Mouse (Mus musculus) testis, postnatal 14 days (tissue): ENCODE measurements around the gene Tmcc3.

ENCODE experiments used
- DNase-seq: peaks from one replicate; pipeline ENCODE4 v3.0.0; 2021; ENCODE audit warnings: low spot score

The Tmcc3 gene

GRCm38 (mm10) chr10:94360664-94361063 lies 48.9 kb downstream of the Tmcc3 start:
- no peak for DNase-seq

GRCm38 (mm10) chr10:94371293-94371692 lies 59.5 kb downstream of the Tmcc3 start:
- DNase-seq, result no peak

DNA sequence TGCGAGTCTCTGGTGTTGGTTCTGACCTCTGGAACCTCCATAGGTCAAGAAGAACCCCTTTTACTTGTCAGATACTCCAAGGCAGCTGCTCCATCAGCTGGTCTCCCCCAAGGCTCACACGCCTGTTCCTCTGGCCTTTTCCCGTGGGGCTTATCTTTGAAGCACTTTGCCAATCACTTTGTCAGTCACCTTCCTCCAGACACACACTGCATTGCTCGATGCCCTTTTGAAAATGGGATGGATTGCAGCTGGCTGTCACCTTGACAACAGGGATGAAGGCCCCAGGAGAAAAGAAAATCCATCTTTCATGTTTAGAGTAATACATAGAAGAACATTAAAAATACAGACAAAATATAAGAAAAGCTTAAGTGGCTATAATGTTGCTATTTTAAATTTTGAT lies 65.2 kb downstream of the Tmcc3 start:
- no peak for DNase-seq

DNA sequence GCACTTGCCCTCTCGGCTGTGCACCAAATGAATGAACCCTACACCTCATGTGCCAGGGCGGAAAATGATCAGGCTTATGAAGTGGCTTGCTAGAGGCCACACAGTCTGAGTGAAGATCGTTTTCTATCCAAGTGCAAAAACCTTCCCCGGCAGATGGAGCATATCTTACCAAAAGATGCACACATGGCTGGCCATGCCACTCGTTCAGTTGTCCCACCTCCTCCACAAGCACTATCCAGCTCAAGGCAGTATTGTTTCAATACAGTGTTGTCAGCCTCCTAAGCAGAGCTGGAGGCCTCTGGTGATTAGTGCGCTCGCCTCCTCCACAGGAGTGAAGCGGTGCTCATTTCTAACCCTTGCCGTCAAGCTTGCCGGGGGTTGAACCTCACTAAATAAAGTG lies 66.1 kb downstream of the Tmcc3 start:
- no peak for DNase-seq

DNA sequence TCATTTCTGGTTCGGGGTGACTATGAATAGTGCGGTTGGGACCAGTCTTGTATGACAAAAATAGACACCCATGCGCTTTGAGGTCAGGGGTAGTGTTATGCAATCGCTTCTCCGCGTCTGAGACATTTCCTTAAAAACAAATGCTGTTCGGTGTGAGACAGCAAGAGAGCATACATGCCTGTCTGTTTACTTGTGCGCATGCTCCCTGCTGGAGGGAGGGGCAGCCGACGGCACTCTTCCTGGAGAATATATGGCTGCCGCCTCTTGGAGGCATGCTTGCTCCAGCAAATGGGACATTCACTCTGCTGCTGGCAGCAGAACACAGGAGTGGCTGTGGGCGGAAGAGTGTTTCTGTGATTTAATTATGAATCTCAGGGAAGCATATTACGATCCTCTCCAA lies 66.6 kb downstream of the Tmcc3 start:
- DNase-seq, result peak; percentile 68

DNA sequence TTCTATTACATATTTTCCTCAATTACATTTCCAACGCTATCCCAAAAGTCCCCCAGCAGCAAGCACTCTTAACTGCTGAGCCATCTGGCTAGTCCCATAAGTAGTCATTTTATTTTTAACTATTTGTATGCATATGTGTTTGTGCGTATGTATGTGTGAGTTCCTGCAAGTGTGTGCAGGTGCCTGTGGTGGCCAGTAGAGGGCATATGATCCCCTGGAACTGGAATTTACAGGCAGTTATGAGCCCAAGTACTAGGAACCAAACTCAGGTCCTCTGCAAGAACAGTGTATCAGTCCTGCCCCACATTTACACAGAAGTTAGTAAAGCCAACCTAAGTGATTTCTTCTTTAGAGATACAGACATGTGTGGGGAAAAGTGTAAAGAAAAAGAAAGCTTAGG lies 68.3 kb downstream of the Tmcc3 start:
- DNase-seq, result no peak

- DNase-seq, result no peak
Measured at GRCm38 (mm10) chr10:94380662-94381392, 69.1 kb downstream of the Tmcc3 start.

- no peak for DNase-seq
Measured at GRCm38 (mm10) chr10:94381393-94381740, 69.6 kb downstream of the Tmcc3 start.

GRCm38 (mm10) chr10:94382618-94383017 lies 70.9 kb downstream of the Tmcc3 start:
- no peak for DNase-seq

GRCm38 (mm10) chr10:94383565-94383964 lies 71.8 kb downstream of the Tmcc3 start:
- DNase-seq, result no peak

DNA sequence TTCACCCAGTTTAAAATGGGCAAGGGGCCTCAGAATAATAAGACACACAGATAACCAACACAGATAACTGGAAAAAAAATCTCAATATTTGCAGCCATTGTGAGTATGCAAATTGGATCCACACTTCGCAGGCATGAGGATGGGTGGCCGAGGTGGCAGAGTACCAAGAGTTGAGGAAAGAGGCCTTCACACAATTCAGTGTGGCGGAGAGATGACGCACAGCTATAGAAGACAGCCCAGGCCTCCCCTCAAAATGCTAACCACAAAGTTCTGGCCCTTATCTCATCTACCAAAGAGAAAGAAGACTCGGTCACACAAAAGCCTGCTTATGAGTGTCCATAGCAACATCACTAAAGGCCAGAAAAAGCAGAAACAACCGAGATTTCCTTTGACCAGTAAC lies 77.5 kb downstream of the Tmcc3 start:
- DNase-seq, result no peak

DNA sequence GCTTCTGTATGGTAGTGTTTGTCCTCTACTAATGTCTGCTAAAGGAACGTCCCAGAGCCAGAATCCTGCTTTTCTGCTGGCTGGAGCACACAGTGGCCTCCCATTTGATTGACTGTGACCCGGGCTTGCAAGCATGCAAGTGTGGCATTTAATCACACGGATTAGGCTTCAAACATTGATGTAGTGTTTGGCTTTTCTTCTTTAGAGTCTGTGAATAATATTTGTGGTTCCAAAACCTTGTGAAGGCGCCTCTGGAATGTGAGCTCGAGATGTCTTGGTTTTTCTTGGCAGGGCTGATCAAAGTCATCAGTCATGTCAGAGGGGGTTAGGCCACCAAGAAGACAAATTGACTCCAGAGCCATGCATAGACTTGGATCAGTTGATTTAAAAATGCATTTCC lies 79.3 kb downstream of the Tmcc3 start:
- DNase-seq, result no peak

- no peak for DNase-seq
Measured at GRCm38 (mm10) chr10:94394286-94394685, 82.5 kb downstream of the Tmcc3 start.

GRCm38 (mm10) chr10:94397833-94398596 lies 86.3 kb downstream of the Tmcc3 start:
- no peak for DNase-seq

DNA sequence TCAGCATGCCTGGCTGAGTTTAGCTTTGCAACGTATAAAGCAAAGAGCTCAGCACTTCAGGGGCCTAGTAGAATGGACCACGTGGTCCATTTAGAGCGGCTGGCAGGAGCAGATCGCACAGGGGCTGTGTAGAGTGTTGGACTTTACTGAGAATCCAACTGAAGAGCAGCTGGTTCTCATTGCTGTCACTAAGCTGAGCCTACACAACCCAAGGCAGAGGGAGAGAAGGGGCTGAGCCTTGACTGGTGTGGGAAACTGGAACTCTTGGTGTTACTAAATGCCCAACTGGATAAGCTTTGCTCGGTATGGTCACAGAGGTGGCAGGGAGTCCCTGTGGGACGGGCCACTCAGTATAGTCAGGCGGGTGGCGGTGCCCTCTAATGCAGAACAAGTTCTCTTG lies 89.1 kb downstream of the Tmcc3 start:
- DNase-seq, result no peak

DNA sequence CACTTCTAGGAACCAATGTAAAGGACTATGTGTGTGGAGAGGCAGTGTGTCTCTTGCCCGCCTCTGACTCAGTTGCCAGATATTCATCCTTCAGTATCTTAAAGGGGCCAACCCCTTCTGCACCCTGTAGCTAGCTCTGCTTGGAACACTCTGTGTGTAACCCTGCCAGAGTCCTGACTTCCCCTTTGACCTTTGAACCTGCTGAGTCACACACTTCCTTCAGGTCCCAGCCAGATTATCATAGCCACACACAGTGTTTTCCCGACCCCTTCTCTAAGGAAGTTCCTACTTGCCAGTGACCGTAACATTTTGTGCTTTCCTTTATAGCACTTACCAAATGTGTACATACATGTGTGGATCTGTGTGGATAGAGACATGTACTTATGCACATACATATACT lies 93.7 kb downstream of the Tmcc3 start:
- DNase-seq, result no peak

GRCm38 (mm10) chr10:94406821-94407220 lies 95.1 kb downstream of the Tmcc3 start:
- DNase-seq, result no peak

DNA sequence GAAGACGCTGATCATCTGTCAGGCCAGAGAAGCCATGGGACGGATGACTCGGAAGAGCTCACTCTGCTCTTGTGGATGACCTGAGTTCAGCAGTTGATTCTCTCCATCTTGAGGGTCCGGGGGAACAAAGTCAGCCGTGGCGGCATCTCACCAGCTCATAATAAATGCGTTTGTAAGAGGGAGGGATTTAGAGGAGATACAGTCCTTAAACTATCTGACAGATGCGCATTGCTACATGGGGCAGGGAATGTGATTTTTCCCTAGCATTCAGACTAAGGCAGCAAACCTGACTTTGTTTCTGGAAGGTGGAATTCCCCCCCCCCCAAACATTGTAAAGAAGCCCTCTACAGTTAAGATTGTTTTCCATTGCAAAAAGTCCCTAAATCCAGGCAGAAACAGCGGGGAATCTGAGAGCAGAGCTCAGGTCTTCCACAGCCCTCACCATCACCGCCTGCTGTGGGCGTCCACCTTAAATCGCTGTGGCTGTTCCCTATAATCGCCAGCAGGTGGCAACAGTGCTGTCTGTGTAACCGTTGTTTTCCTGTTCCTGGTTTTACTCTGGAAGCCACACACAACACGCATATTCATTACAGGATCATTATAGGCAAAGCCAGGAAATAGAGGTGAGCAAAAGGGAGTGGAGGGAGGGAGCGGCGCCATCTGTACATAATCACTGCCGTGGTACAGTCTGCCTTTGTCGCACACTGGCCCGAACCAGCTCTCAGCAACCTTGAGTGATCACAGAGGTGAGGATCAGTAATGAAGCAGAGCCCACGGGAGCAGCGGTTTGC lies 96.8 kb downstream of the Tmcc3 start:
- peak; percentile 72 for DNase-seq

DNA sequence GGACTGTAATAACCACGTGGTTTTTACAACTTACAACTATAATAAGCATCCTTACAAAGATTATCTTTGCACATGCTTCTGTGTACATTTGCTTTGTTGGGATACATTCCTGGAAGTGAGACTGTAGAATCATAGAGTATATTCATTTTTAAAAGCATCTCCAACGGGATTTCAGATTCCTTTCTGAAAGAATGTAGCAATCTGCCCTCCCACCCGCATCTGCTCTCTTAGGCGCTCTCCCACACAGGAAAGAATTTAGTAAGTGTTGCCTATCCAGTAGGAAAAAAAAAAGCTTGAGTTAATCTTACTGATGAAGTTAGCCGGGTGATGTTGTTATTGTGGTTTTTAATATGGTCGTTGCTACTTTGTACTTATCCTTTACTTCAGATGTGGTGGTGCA lies 97.9 kb downstream of the Tmcc3 start:
- DNase-seq, result peak; percentile 44

GRCm38 (mm10) chr10:94411594-94411993 lies 99.8 kb downstream of the Tmcc3 start:
- DNase-seq, result no peak

GRCm38 (mm10) chr10:94413770-94414651 lies 102.3 kb downstream of the Tmcc3 start:
- peak; percentile 19 for DNase-seq
